Mouse (Mus musculus) myocyte (in vitro differentiated cells): Measurements from ENCODE around the gene Polk. TPM values are rescaled to one million over a fixed set of nuclear protein-coding genes. Genes with fewer than 3 reads are reported as not detected.

ENCODE experiments used
- H3K27me3 ChIP-seq: one replicate; pipeline ENCODE4 v1.6.1; 2011; ENCODE audit not compliant: control insufficient read depth, insufficient read depth, insufficient read length
- H3K36me3 ChIP-seq: one replicate; pipeline ENCODE4 v1.6.1; 2011; ENCODE audit not compliant: control insufficient read depth, insufficient read depth
- H3K4me2 ChIP-seq: one replicate; pipeline ENCODE4 v1.6.1; 2011; ENCODE audit warnings: low read depth, control low read depth
- H3K4me3 ChIP-seq: one replicate; pipeline ENCODE4 v1.5.1; 2011; ENCODE audit warnings: mild to moderate bottlenecking, control low read depth, moderate library complexity
- H3K79me2 ChIP-seq: one replicate; pipeline ENCODE4 v1.6.1; 2011; ENCODE audit not compliant: control insufficient read depth, insufficient read depth
- H3ac ChIP-seq: one replicate; pipeline ENCODE4 v1.6.1; 2011; ENCODE audit not compliant: control insufficient read depth, insufficient read length
- CEBPB ChIP-seq: IDR thresholded peaks from 2 replicates; pipeline ENCODE4 v1.6.1; 2011; ENCODE audit warnings: mild to moderate bottlenecking, moderate library complexity; ENCODE audit not compliant: poor library complexity, insufficient read depth, severe bottlenecking
- E2F4 ChIP-seq: IDR thresholded peaks from one replicate; pipeline ENCODE4 v1.6.1; 2011; ENCODE audit warnings: mild to moderate bottlenecking, control low read depth, moderate library complexity; ENCODE audit not compliant: insufficient read depth
- MAX ChIP-seq: IDR thresholded peaks from one replicate; pipeline ENCODE4 v1.6.1; 2011; ENCODE audit warnings: low read depth, mild to moderate bottlenecking, control low read depth
- MYOD1 ChIP-seq, 3 experiments: IDR thresholded peaks; one replicate each; pipeline ENCODE4 v1.6.1; 2011; ENCODE audit warnings: control low read depth in 2 of 3, low read depth in 2 of 3, mild to moderate bottlenecking in 2 of 3, moderate library complexity in 1 of 3; ENCODE audit not compliant: insufficient read length in 2 of 3, control insufficient read depth in 1 of 3
- MYOG ChIP-seq, 3 experiments: IDR thresholded peaks; one replicate each; pipeline ENCODE4 v1.6.1; 2011; ENCODE audit warnings: control low read depth in 2 of 3, low read depth in 2 of 3, mild to moderate bottlenecking in 2 of 3; ENCODE audit not compliant: insufficient read length in 2 of 3, control insufficient read depth in 1 of 3, insufficient read depth in 1 of 3
- POLR2A ChIP-seq: IDR thresholded peaks from one replicate; pipeline ENCODE4 v1.6.1; 2011; ENCODE audit warnings: low read depth, mild to moderate bottlenecking, control low read depth, moderate library complexity; ENCODE audit not compliant: insufficient read length
- POLR2AphosphoS2 ChIP-seq: IDR thresholded peaks from one replicate; pipeline ENCODE4 v1.6.1; 2011; ENCODE audit warnings: low read depth, control low read depth; ENCODE audit not compliant: insufficient read length
- REST ChIP-seq: IDR thresholded peaks from one replicate; pipeline ENCODE4 v1.6.1; 2011; ENCODE audit warnings: mild to moderate bottlenecking, control low read depth, moderate library complexity; ENCODE audit not compliant: insufficient read depth, insufficient read length
- SRF ChIP-seq: IDR thresholded peaks from one replicate; pipeline ENCODE4 v1.6.1; 2011; ENCODE audit warnings: low read depth; ENCODE audit not compliant: control insufficient read depth, insufficient read length
- TCF12 ChIP-seq: IDR thresholded peaks from one replicate; pipeline ENCODE4 v1.6.1; 2011; ENCODE audit warnings: mild to moderate bottlenecking, control low read depth; ENCODE audit not compliant: poor library complexity, insufficient read depth, severe bottlenecking
- TCF3 ChIP-seq: IDR thresholded peaks from one replicate; pipeline ENCODE4 v1.6.1; 2011; ENCODE audit warnings: low read depth, control low read depth; ENCODE audit not compliant: insufficient read length
- USF1 ChIP-seq: IDR thresholded peaks from one replicate; pipeline ENCODE4 v1.6.1; 2011; ENCODE audit warnings: low read depth, mild to moderate bottlenecking, control low read depth, moderate library complexity
- polyA plus RNA-seq: library from polyadenylated mRNA; unstranded; fragments of >200 nt; fragmentation: generic; extraction: Trizol; gene quantifications from one replicate; pipeline ENCODE4 v1.2.1, GENCODE M21; 2012; ENCODE audit warnings: missing spikeins

The Polk gene
- polyA plus RNA-seq, 1 experiment = 2.9 TPM

DNA sequence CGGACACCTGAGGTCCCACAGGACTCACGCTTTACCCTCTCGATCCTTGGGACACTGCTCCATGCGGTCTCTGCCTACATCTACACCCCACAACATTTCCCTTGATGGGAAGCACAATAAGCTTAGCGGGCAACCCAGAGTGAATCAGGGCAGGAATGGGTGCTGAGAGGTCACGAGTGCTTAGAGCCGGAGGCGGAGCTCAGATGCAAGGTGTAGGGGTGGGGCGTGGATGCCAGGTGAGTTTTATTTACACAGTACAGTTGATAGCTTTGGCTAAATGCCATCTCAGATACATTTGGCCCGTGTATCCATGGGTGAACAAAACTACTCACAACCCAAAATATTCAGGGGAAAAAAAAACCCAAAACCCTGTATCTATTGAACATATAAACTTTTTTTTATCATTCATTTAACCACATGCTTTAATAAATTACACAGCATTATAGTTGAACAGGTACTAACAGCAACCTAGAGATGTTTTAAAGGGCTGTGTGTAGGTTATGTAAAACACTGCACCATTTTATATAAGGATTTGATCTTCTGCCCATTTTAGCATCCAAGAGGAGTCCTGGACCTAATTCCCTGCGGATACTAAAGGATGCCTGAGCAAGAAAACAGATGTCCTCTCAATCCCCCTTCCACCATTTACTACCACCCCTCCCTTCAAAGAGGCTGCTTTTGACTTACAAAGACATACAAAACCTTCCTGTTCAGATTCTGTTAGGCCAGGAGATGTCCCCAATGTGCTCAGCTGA lies 90.8 kb downstream of the Polk start:
- no peak overlapping the region for H3K4me2 ChIP-seq
- H3K27me3 ChIP-seq = no peaks in the 10 kb centered on the region
- TF ChIP-seq CEBPB (no peak), POLR2AphosphoS2 (no peak), POLR2A (no peak), TCF3 (no peak), USF1 (no peak), E2F4 (no peak), REST (no peak), MYOD1 (IDR thresholded peaks at IDR 0.05; ENCODE audit: control insufficient read depth in 1 of 3, insufficient read length in 2 of 3, low read depth in 2 of 3) (no peak), TCF12 (no peak), MAX (no peak), SRF (no peak), MYOG (IDR thresholded peaks at IDR 0.05; ENCODE audit: control insufficient read depth in 1 of 3, insufficient read depth in 1 of 3, insufficient read length in 2 of 3, low read depth in 2 of 3) (no peak)

DNA sequence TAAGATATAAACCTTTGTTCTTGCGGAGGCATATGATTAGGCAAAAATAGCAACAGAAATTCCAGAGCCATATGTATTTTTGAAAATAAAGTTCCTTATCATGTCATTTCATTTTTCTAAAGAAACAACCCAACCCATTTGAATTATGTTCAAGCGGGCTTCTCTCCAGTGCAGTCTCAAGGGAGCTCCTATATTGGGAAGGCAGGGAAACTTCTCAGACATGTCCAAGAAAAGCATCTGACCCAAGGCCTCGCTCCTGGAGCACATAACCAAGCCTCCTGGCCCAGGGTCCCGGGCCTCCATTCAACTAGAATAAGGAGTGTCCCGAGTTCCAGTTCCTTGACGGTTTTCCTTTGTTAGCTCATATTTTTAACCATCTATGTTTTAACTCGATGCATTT lies 91.5 kb downstream of the Polk start:
- no peak for TF ChIP-seq POLR2A
- no peak for TF ChIP-seq MYOD1 (IDR thresholded peaks at IDR 0.05; ENCODE audit: control insufficient read depth in 1 of 3, insufficient read length in 2 of 3, low read depth in 2 of 3)
- TF ChIP-seq MYOG (IDR thresholded peaks at IDR 0.05; ENCODE audit: control insufficient read depth in 1 of 3, insufficient read depth in 1 of 3, insufficient read length in 2 of 3, low read depth in 2 of 3) = no peak
- TF ChIP-seq CEBPB = no peak
- no peak for TF ChIP-seq POLR2AphosphoS2
- TF ChIP-seq TCF12 = no peak
- TF ChIP-seq TCF3 = no peak
- no peak for TF ChIP-seq USF1
- TF ChIP-seq SRF = no peak
- TF ChIP-seq E2F4 = no peak
- no peak for TF ChIP-seq MAX
- no peak for TF ChIP-seq REST
- Histone ChIP-seq H3ac (no peak overlapping the region), H3K36me3 (no peaks in the 10 kb centered on the region), H3K4me2 (no peak overlapping the region), H3K27me3 (no peaks in the 10 kb centered on the region), H3K79me2 (no peaks in the 10 kb centered on the region), H3K4me3 (no peak overlapping the region)

More for the DNA sequence above, 90.8 kb downstream of the Polk start:
- Histone ChIP-seq H3K36me3 (no peaks in the 10 kb centered on the region), H3ac (no peak overlapping the region), H3K4me3 (no peak overlapping the region), H3K79me2 (no peaks in the 10 kb centered on the region)

- Histone ChIP-seq H3K4me3 (no peak overlapping the region), H3ac (no peak overlapping the region), H3K4me2 (no peak overlapping the region), H3K79me2 (no peaks in the 10 kb centered on the region), H3K36me3 (no peaks in the 10 kb centered on the region), H3K27me3 (no peaks in the 10 kb centered on the region)
- no peak for TF ChIP-seq SRF
- no peak for TF ChIP-seq MYOD1 (IDR thresholded peaks at IDR 0.05; ENCODE audit: control insufficient read depth in 1 of 3, insufficient read length in 2 of 3, low read depth in 2 of 3)
- no peak for TF ChIP-seq USF1
- no peak for TF ChIP-seq POLR2A
- no peak for TF ChIP-seq REST
- no peak for TF ChIP-seq TCF3
- no peak for TF ChIP-seq MYOG (IDR thresholded peaks at IDR 0.05; ENCODE audit: control insufficient read depth in 1 of 3, insufficient read depth in 1 of 3, insufficient read length in 2 of 3, low read depth in 2 of 3)
- TF ChIP-seq CEBPB = no peak
- TF ChIP-seq E2F4 = no peak
- TF ChIP-seq POLR2AphosphoS2 = no peak
- no peak for TF ChIP-seq MAX
- no peak for TF ChIP-seq TCF12
Measured at GRCm38 (mm10) chr13:96450205-96450856, 92.0 kb downstream of the Polk start.

GRCm38 (mm10) chr13:96440436-96440835 lies 101.9 kb downstream of the Polk start:
- H3K4me2 ChIP-seq = no peak overlapping the region
- no peak overlapping the region for H3K4me3 ChIP-seq

More at GRCm38 (mm10) chr13:96440436-96440835, 101.9 kb downstream of the Polk start:
- H3K27me3 ChIP-seq = no peaks in the 10 kb centered on the region
- no peaks in the 10 kb centered on the region for H3K79me2 ChIP-seq
- TF ChIP-seq E2F4 (no peak), TCF12 (no peak), MYOD1 (IDR thresholded peaks at IDR 0.05; ENCODE audit: control insufficient read depth in 1 of 3, insufficient read length in 2 of 3, low read depth in 2 of 3) (no peak), MAX (no peak), REST (no peak), POLR2AphosphoS2 (no peak), SRF (no peak), USF1 (no peak), TCF3 (no peak), MYOG (IDR thresholded peaks at IDR 0.05; ENCODE audit: control insufficient read depth in 1 of 3, insufficient read depth in 1 of 3, insufficient read length in 2 of 3, low read depth in 2 of 3) (no peak)
- H3ac ChIP-seq = no peak overlapping the region
- H3K36me3 ChIP-seq = no peaks in the 10 kb centered on the region
